In the genomic region with DNA sequence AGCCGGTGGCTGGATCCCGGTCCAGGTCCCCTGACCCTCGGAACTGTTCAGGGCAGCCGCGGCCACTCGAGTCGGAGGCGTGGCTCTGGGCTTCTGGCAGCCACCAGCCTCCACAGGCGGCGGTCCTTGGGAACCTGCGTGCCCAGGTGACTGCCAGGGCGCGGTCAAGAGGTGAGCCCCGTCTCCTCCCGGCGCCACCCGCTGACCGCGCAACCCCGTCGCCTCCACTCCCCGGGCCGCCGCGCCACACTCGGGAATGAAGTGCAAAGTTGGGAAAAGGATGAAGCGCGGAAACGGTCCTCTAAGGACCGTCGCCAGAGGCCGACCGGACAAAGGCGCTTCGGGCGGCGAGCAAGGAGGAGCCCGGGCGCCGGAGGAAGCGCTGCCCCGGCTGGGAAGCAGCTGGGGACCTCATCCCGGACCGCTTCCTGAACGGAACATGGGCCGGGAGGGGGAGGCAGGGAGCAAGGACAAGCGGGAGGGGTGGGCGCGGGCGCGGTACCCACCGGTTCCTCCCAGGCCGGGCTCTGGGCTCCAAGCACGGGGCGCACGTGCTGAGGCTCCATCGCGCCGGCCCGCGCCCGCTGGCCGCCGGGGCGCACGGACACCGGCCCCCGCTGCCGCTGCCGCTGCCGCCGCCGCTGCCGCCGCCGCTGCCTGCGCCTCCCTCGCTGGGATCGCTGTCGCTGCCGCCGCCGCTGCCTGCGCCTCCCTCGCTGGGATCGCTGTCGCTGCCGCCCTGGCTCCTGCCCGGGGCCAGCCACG, we compare ENCODE assay signal across 9 mouse cellular contexts. TPM values are rescaled to one million over a fixed set of nuclear protein-coding genes. Genes with fewer than 3 reads are reported as not detected.
DNase-seq lines count a peak whose midpoint lies in the region; ATAC-seq and TF ChIP-seq lines count a peak whose summit lies in the region.
"Had no signal": no experiment of that assay in that cellular context is flagged by ENCODE, and none has a peak within 500 bp of the region (broad histone marks: within the 10 kb centered on the region; RNA-seq: fewer than 3 reads in every experiment).

No protein-coding gene starts in this region.

- no peaks in the 10 kb centered on the region; the same call in 1 of the 2 replicates for H3K9me3 ChIP-seq in erythroblast, embryonic 14.5 days (ENCODE audit: control insufficient read depth, low read length)
- no peaks in the 10 kb centered on the region for H3K9me3 ChIP-seq in forebrain, embryonic 13.5 days (replicated peaks)
- H3K9me3 ChIP-seq in hindbrain, embryonic 10.5 days: no peaks in the 10 kb centered on the region
- no peaks in the 10 kb centered on the region for H3K9me3 ChIP-seq in limb, embryonic 11.5 days (ENCODE audit: control insufficient read depth, low read length)
- H3K9me3 ChIP-seq in midbrain, embryonic 13.5 days: no peaks in the 10 kb centered on the region

- TF ChIP-seq CTCF in bone marrow, adult 2 months (IDR thresholded peaks at IDR 0.05; ENCODE audit: control insufficient read depth, insufficient read depth, low read length): no peak

- under 1% methylated on average over 69 of the region's 90 CpGs for WGBS in bone marrow, adult 2 months
- WGBS in forebrain, embryonic 13.5 days: under 1% methylated on average over 73 of the region's 90 CpGs
- WGBS in hindbrain, embryonic 10.5 days: under 1% methylated on average over 85 of the region's 90 CpGs
- under 1% methylated on average over 64 of the region's 90 CpGs for WGBS in limb, embryonic 11.5 days
- WGBS in midbrain, embryonic 13.5 days: under 1% methylated on average over 59 of the region's 90 CpGs

- H3K4me1 ChIP-seq in erythroblast, embryonic 14.5 days (ENCODE audit: control insufficient read depth): peaks cover 5% of the 10 kb centered on the region
- H3K4me1 ChIP-seq in bone marrow, adult 2 months (ENCODE audit: control insufficient read depth, insufficient read depth, low read length): no peaks in the 10 kb centered on the region
- H3K4me1 ChIP-seq in forebrain, embryonic 13.5 days: peaks cover 11% of the 10 kb centered on the region
- H3K4me1 ChIP-seq in hindbrain, embryonic 10.5 days (replicated peaks): peaks cover 29% of the 10 kb centered on the region
- no peaks in the 10 kb centered on the region for H3K4me1 ChIP-seq in limb, embryonic 11.5 days (ENCODE audit: control insufficient read depth, insufficient read depth, low read length)
- peaks cover 26% of the 10 kb centered on the region for H3K4me1 ChIP-seq in midbrain, embryonic 13.5 days (replicated peaks)

- H3K27ac ChIP-seq in bone marrow, adult 2 months (ENCODE audit: control insufficient read depth, insufficient read depth, low read depth, low read length, poor library complexity): peak overlapping the region; percentile 83
- H3K27ac ChIP-seq in forebrain, embryonic 13.5 days: peak overlapping the region; percentile 78
- peak overlapping the region; percentile 93 for H3K27ac ChIP-seq in hindbrain, embryonic 10.5 days
- no peak overlapping the region for H3K27ac ChIP-seq in limb, embryonic 11.5 days (replicated peaks; ENCODE audit: low read depth, low read length)
- H3K27ac ChIP-seq in midbrain, embryonic 13.5 days: peak overlapping the region; percentile 86

- peak overlapping the region; percentile 91 for H3K4me2 ChIP-seq in forebrain, embryonic 13.5 days
- peak overlapping the region; percentile 95 for H3K4me2 ChIP-seq in limb, embryonic 11.5 days (ENCODE audit: low read depth, severe bottlenecking)
- peak overlapping the region; percentile 96 for H3K4me2 ChIP-seq in midbrain, embryonic 13.5 days (replicated peaks)

- ATAC-seq in erythroblast, adult 5-6 weeks (replicated peaks; ENCODE audit: low FRiP score, poor library complexity, severe bottlenecking): no peak
- ATAC-seq in forebrain, embryonic 13.5 days: peak; percentile 55
- ATAC-seq in limb, embryonic 11.5 days (ENCODE audit: insufficient number of reproducible peaks, low FRiP score, low TSS enrichment, low read depth): peak; percentile 51; the same call in 1 of the 2 replicates
- ATAC-seq in midbrain, embryonic 13.5 days: peak; percentile 73

- H3K9ac ChIP-seq in forebrain, embryonic 13.5 days: peak overlapping the region; percentile 91
- peak overlapping the region; percentile 82 for H3K9ac ChIP-seq in limb, embryonic 11.5 days (ENCODE audit: low read length)
- peak overlapping the region; percentile 92 for H3K9ac ChIP-seq in midbrain, embryonic 13.5 days (replicated peaks)

- TF ChIP-seq POLR2A in bone marrow, adult 2 months (IDR thresholded peaks at IDR 0.05; ENCODE audit: borderline replicate concordance, control insufficient read depth, low read depth, low read length): no peak

- peak overlapping the region; percentile 49 for H3K4me3 ChIP-seq in erythroblast, embryonic 14.5 days (replicated peaks)
- H3K4me3 ChIP-seq in bone marrow, adult 2 months (replicated peaks; ENCODE audit: control insufficient read depth, low read depth, low read length): peak overlapping the region; percentile 68
- peak overlapping the region; percentile 81 for H3K4me3 ChIP-seq in forebrain, embryonic 13.5 days
- H3K4me3 ChIP-seq in hindbrain, embryonic 10.5 days: peak overlapping the region; percentile 80
- peak overlapping the region; percentile 67 for H3K4me3 ChIP-seq in limb, embryonic 11.5 days (ENCODE audit: low read depth, low read length)
- peak overlapping the region; percentile 76 for H3K4me3 ChIP-seq in midbrain, embryonic 13.5 days (replicated peaks)

- H3K36me3 ChIP-seq in erythroblast, embryonic 14.5 days (ENCODE audit: control insufficient read depth): no peaks in the 10 kb centered on the region
- no peaks in the 10 kb centered on the region for H3K36me3 ChIP-seq in forebrain, embryonic 13.5 days (ENCODE audit: poor library complexity, severe bottlenecking)
- H3K36me3 ChIP-seq in hindbrain, embryonic 10.5 days: no peaks in the 10 kb centered on the region
- H3K36me3 ChIP-seq in limb, embryonic 11.5 days (ENCODE audit: control insufficient read depth, insufficient read depth, low read length): no peaks in the 10 kb centered on the region
- no peaks in the 10 kb centered on the region for H3K36me3 ChIP-seq in midbrain, embryonic 13.5 days
- H3K36me3 ChIP-seq: G1E had no signal

- DNase-seq in hindbrain, embryonic 10.5 days (ENCODE audit: low spot score): peak; percentile 64
- peak; percentile 64 for DNase-seq in limb, embryonic 11.5 days (ENCODE audit: low spot score)
- DNase-seq in thymus, postnatal 36 days: peak; percentile 11 to 36

- peaks cover 70% of the 10 kb centered on the region for H3K27me3 ChIP-seq in erythroblast, embryonic 14.5 days (ENCODE audit: control insufficient read depth)
- H3K27me3 ChIP-seq in forebrain, embryonic 13.5 days: peaks cover 18% of the 10 kb centered on the region; the same call in 1 of the 2 replicates
- H3K27me3 ChIP-seq in hindbrain, embryonic 10.5 days (ENCODE audit: insufficient read depth, poor library complexity, severe bottlenecking): peaks cover 70% of the 10 kb centered on the region
- H3K27me3 ChIP-seq in limb, embryonic 11.5 days (ENCODE audit: control insufficient read depth, insufficient read depth, low read length): peaks cover 17% of the 10 kb centered on the region; the same call in 1 of the 2 replicates
- peaks cover 51% of the 10 kb centered on the region for H3K27me3 ChIP-seq in midbrain, embryonic 13.5 days

RNA-seq across cellular contexts. Expression of gene Dgkh, which starts 0.5 kb away (rescaled TPM):
- not detected in 2 replicates for polyA plus RNA-seq in erythroblast, embryonic 14.5 days (2012)
- total RNA-seq in erythroblast, adult 5-6 weeks (2015; ENCODE audit: low replicate concordance): 0.58 and 1.7 TPM in 2 replicates
- total RNA-seq in erythroblast, adult 5-6 weeks (2017; ENCODE audit: low replicate concordance): 0.77 and 1.4 TPM in 2 replicates
- polyA plus RNA-seq in bone marrow, adult 2 months (2011; ENCODE audit: insufficient read depth, insufficient read length, low replicate concordance, missing spikeins): 1.0 and 6.9 TPM in 2 replicates
- polyA plus RNA-seq in forebrain, embryonic 13.5 days (2015; fragmentation: Nextera tagmentation; extraction: Ambion mirVana): 1.2 and 1.4 TPM in 2 replicates
- 0.88 and 1.2 TPM in 2 replicates for polyA plus RNA-seq in hindbrain, embryonic 10.5 days (2016; fragmentation: Nextera tagmentation; extraction: Ambion mirVana)
- polyA plus RNA-seq in limb, embryonic 11.5 days (2014; fragmentation: Nextera tagmentation; extraction: Ambion mirVana): 0.87 and 1.3 TPM in 2 replicates
- polyA plus RNA-seq in midbrain, embryonic 13.5 days (2015; fragmentation: Nextera tagmentation; extraction: Ambion mirVana): 1.5 and 1.8 TPM in 2 replicates
- polyA plus RNA-seq: G1E had no signal
